Mouse (Mus musculus) small intestine, adult 2 months (tissue): ENCODE measurements around the gene Tmco4.

Experiments
- CTCF ChIP-seq: fragments of 200-500 bp; IDR thresholded peaks from 2 replicates; pipeline ENCODE4 v1.5.1; 2012; ENCODE audit warnings: low read depth, mild to moderate bottlenecking, control low read depth, inconsistent platforms, low read length, moderate library complexity, mixed read lengths; ENCODE audit not compliant: insufficient replicate concordance, insufficient read length; ENCODE audit errors: extremely low read depth
- POLR2A ChIP-seq: fragments of 200-500 bp; IDR thresholded peaks from 2 replicates; pipeline ENCODE4 v1.6.1; 2012; ENCODE audit warnings: low read depth, mild to moderate bottlenecking, control low read depth, inconsistent platforms, low read length, moderate library complexity

GRCm38 (mm10) chr4:139018388-139018787 is 45.7 kb downstream of the Tmco4 start:
- TF ChIP-seq CTCF (no peak), POLR2A (no peak)
